Mouse (Mus musculus) liver, embryonic 16.5 days (tissue): ENCODE results near the gene Daw1. TPM values are rescaled to one million over a fixed set of nuclear protein-coding genes. Genes with fewer than 3 reads are reported as not detected.

Source experiments
- ATAC-seq: fragments of 200-750 bp; cut with Nextera tagmentation; 2 replicates; pipeline ENCODE4 v1.8.0; 2017; ENCODE audit warnings: low read depth, mild to moderate bottlenecking, moderate number of reproducible peaks, moderate library complexity
- H3K27ac ChIP-seq: fragments of 300-500 bp; sonication (generic); 2 replicates; pipeline ENCODE4 v1.5.1; 2014; ENCODE audit warnings: mild to moderate bottlenecking, low read length
- H3K27me3 ChIP-seq: fragments of 300-500 bp; sonication (generic); 2 replicates; pipeline ENCODE4 v1.6.1; 2014; ENCODE audit warnings: low read depth, low read length, mixed read lengths; ENCODE audit not compliant: control insufficient read depth, insufficient read depth
- H3K36me3 ChIP-seq: fragments of 300-500 bp; sonication (generic); 2 replicates; pipeline ENCODE4 v1.6.1; 2014; ENCODE audit warnings: mild to moderate bottlenecking; ENCODE audit not compliant: control insufficient read depth, insufficient read depth
- H3K4me1 ChIP-seq: fragments of 300-500 bp; sonication (generic); 2 replicates; pipeline ENCODE4 v1.6.1; 2014; ENCODE audit warnings: low read depth, low read length, mixed read lengths; ENCODE audit not compliant: control insufficient read depth
- H3K4me2 ChIP-seq: fragments of 300-500 bp; sonication (generic); 2 replicates; pipeline ENCODE4 v1.6.1; 2014; ENCODE audit warnings: low read depth, low read length, mixed read lengths
- H3K4me3 ChIP-seq: fragments of 300-500 bp; sonication (generic); 2 replicates; pipeline ENCODE4 v1.5.1; 2014; ENCODE audit warnings: low read depth, mild to moderate bottlenecking, low read length
- H3K9ac ChIP-seq: fragments of 300-500 bp; sonication (generic); 2 replicates; pipeline ENCODE4 v1.6.1; 2014; ENCODE audit warnings: low read depth, low read length
- H3K9me3 ChIP-seq: fragments of 300-500 bp; sonication (generic); replicated peaks from 2 replicates; pipeline ENCODE4 v1.6.1; 2016; ENCODE audit warnings: low read length; ENCODE audit not compliant: control insufficient read depth
- WGBS: fragments of 180-500 bp; shearing (Covaris S2); extraction: QIAGEN DNeasy Blood & Tissue Kit; methylation state at CpG from one replicate; pipeline ENCODE4 v1.1.7; 2014; ENCODE audit not compliant: insufficient replicate concordance; 5-methylcytosine and 5-hydroxymethylcytosine counted together
- polyA plus RNA-seq: library from polyadenylated mRNA; unstranded; fragments of >200 nt; fragmentation: Nextera tagmentation; extraction: Ambion mirVana; gene quantifications from 2 replicates; pipeline ENCODE4 v1.2.1, GENCODE M21; 2015

Gene Daw1
- polyA plus RNA-seq, 1 experiment from 2014 or later, result not detected

GRCm38 (mm10) chr1:83161658-83162057, 2.1 kb downstream of the Daw1 start:
- Histone ChIP-seq H3K27me3 (no peaks in the 10 kb centered on the region), H3K4me3 (no peak overlapping the region), H3K36me3 (no peaks in the 10 kb centered on the region), H3K27ac (no peak overlapping the region), H3K4me2 (no peak overlapping the region), H3K9me3 (no peaks in the 10 kb centered on the region), H3K9ac (no peak overlapping the region), H3K4me1 (no peaks in the 10 kb centered on the region)
- ATAC-seq, result no peak
- WGBS, result 62% methylated on average over 3 of the region's 3 CpGs

GRCm38 (mm10) chr1:83164027-83164426, 4.5 kb downstream of the Daw1 start:
- H3K27ac ChIP-seq, result no peak overlapping the region
- H3K9ac ChIP-seq, result no peak overlapping the region
- H3K4me3 ChIP-seq, result no peak overlapping the region
- no peaks in the 10 kb centered on the region for H3K4me1 ChIP-seq
- WGBS, result 60% methylated on average over 3 of the region's 3 CpGs
- ATAC-seq, result no peak
- H3K27me3 ChIP-seq, result no peaks in the 10 kb centered on the region
- H3K4me2 ChIP-seq, result no peak overlapping the region
- H3K36me3 ChIP-seq, result no peaks in the 10 kb centered on the region
- H3K9me3 ChIP-seq, result no peaks in the 10 kb centered on the region

GRCm38 (mm10) chr1:83169158-83169557, 9.6 kb downstream of the Daw1 start:
- H3K9ac ChIP-seq, result no peak overlapping the region
- H3K27me3 ChIP-seq, result no peaks in the 10 kb centered on the region
- no peaks in the 10 kb centered on the region for H3K9me3 ChIP-seq
- WGBS, result 66% methylated on average over 3 of the region's 3 CpGs
- no peak overlapping the region for H3K4me2 ChIP-seq
- no peaks in the 10 kb centered on the region for H3K36me3 ChIP-seq
- no peak for ATAC-seq
- H3K4me3 ChIP-seq, result no peak overlapping the region
- no peak overlapping the region for H3K27ac ChIP-seq
- no peaks in the 10 kb centered on the region for H3K4me1 ChIP-seq

GRCm38 (mm10) chr1:83175985-83176384, 16.4 kb downstream of the Daw1 start:
- Histone ChIP-seq H3K4me1 (no peaks in the 10 kb centered on the region), H3K27ac (no peak overlapping the region), H3K36me3 (no peaks in the 10 kb centered on the region), H3K4me3 (no peak overlapping the region), H3K9ac (no peak overlapping the region), H3K4me2 (no peak overlapping the region), H3K27me3 (no peaks in the 10 kb centered on the region), H3K9me3 (no peaks in the 10 kb centered on the region)
- WGBS, result 59% methylated on average over 1 of the region's 1 CpGs
- no peak for ATAC-seq

- Histone ChIP-seq H3K9ac (no peak overlapping the region), H3K4me2 (no peak overlapping the region), H3K27ac (no peak overlapping the region), H3K36me3 (no peaks in the 10 kb centered on the region), H3K4me3 (no peak overlapping the region), H3K9me3 (no peaks in the 10 kb centered on the region), H3K4me1 (no peaks in the 10 kb centered on the region), H3K27me3 (no peaks in the 10 kb centered on the region)
- 69% methylated on average over 7 of the region's 7 CpGs for WGBS
- ATAC-seq, result no peak
Measured at GRCm38 (mm10) chr1:83179531-83179930, 20.0 kb downstream of the Daw1 start.

- H3K9me3 ChIP-seq, result no peaks in the 10 kb centered on the region
- no peak for ATAC-seq
- no peaks in the 10 kb centered on the region for H3K36me3 ChIP-seq
- no peak overlapping the region for H3K9ac ChIP-seq
- no peaks in the 10 kb centered on the region for H3K27me3 ChIP-seq
- H3K4me3 ChIP-seq, result no peak overlapping the region
- H3K4me2 ChIP-seq, result no peak overlapping the region
- H3K4me1 ChIP-seq, result no peaks in the 10 kb centered on the region
- no peak overlapping the region for H3K27ac ChIP-seq
- WGBS, result 55% methylated on average over 4 of the region's 4 CpGs
Measured at GRCm38 (mm10) chr1:83181418-83181817, 21.9 kb downstream of the Daw1 start.

- Histone ChIP-seq H3K4me2 (no peak overlapping the region), H3K27ac (no peak overlapping the region), H3K27me3 (no peaks in the 10 kb centered on the region), H3K4me1 (no peaks in the 10 kb centered on the region), H3K9me3 (no peaks in the 10 kb centered on the region), H3K36me3 (no peaks in the 10 kb centered on the region), H3K9ac (no peak overlapping the region), H3K4me3 (no peak overlapping the region)
- 24% methylated on average over 2 of the region's 2 CpGs for WGBS
- ATAC-seq, result no peak
Measured at GRCm38 (mm10) chr1:83187154-83187553, 27.6 kb downstream of the Daw1 start.

- Histone ChIP-seq H3K4me3 (no peak overlapping the region), H3K4me2 (no peak overlapping the region), H3K36me3 (no peaks in the 10 kb centered on the region), H3K9ac (no peak overlapping the region), H3K27me3 (no peaks in the 10 kb centered on the region), H3K4me1 (no peaks in the 10 kb centered on the region), H3K27ac (no peak overlapping the region), H3K9me3 (no peaks in the 10 kb centered on the region)
- ATAC-seq, result no peak
- 37% methylated on average over 1 of the region's 1 CpGs for WGBS
Measured at GRCm38 (mm10) chr1:83209981-83210380, 50.4 kb downstream of the Daw1 start.

- no peak overlapping the region for H3K4me2 ChIP-seq
- 43% methylated on average over 1 of the region's 1 CpGs for WGBS
Measured at GRCm38 (mm10) chr1:83218260-83218659, 58.7 kb downstream of the Daw1 start.

GRCm38 (mm10) chr1:83223072-83223471, 63.5 kb downstream of the Daw1 start:
- no peak overlapping the region for H3K27ac ChIP-seq
- no peak overlapping the region for H3K4me2 ChIP-seq
- H3K36me3 ChIP-seq, result no peaks in the 10 kb centered on the region
- ATAC-seq, result no peak
- no peaks in the 10 kb centered on the region for H3K27me3 ChIP-seq
- H3K4me1 ChIP-seq, result no peaks in the 10 kb centered on the region
- no peak overlapping the region for H3K4me3 ChIP-seq
- no peaks in the 10 kb centered on the region for H3K9me3 ChIP-seq
- no peak overlapping the region for H3K9ac ChIP-seq
- 47% methylated on average over 1 of the region's 1 CpGs for WGBS

More at GRCm38 (mm10) chr1:83218260-83218659, 58.7 kb downstream of the Daw1 start:
- Histone ChIP-seq H3K36me3 (no peaks in the 10 kb centered on the region), H3K27me3 (no peaks in the 10 kb centered on the region), H3K9me3 (no peaks in the 10 kb centered on the region), H3K4me3 (no peak overlapping the region), H3K27ac (no peak overlapping the region), H3K9ac (no peak overlapping the region), H3K4me1 (no peaks in the 10 kb centered on the region)
- ATAC-seq, result no peak
